Mouse (Mus musculus) heart, postnatal 0 days (tissue): Measurements from ENCODE around the gene Dmrta1.

Experiments used
- CTCF ChIP-seq: IDR thresholded peaks from 2 replicates; pipeline ENCODE4 v1.5.1; 2016; ENCODE audit warnings: antibody characterized with exemption, control low read depth, low read depth
- EP300 ChIP-seq: IDR thresholded peaks from 2 replicates; pipeline ENCODE4 v1.6.1; 2016; ENCODE audit warnings: antibody characterized with exemption, low read depth

GRCm38 (mm10) chr4:89688804-89689497 lies 9.7 kb downstream of the Dmrta1 start:
- TF ChIP-seq CTCF, result no peak
- TF ChIP-seq EP300, result no peak
